Mouse (Mus musculus) cerebellum, postnatal 25 days (tissue): Measurements from ENCODE around the gene Klkb1.

Experiments used
- DNase-seq, 2 experiments: peaks; one replicate each; pipeline ENCODE4 v3.0.0; 2021; ENCODE audit warnings: mixed read lengths in 2 of 2

Klkb1 gene

GRCm38 (mm10) chr8:45267611-45268391, 26.9 kb downstream of the Klkb1 start:
- DNase-seq = peak in 1 of 2 experiments; percentile 4

- no peak for DNase-seq
Observed at GRCm38 (mm10) chr8:45266993-45267392, 27.7 kb downstream of the Klkb1 start.

GRCm38 (mm10) chr8:45264918-45265317, 29.7 kb downstream of the Klkb1 start:
- no peak for DNase-seq

DNA sequence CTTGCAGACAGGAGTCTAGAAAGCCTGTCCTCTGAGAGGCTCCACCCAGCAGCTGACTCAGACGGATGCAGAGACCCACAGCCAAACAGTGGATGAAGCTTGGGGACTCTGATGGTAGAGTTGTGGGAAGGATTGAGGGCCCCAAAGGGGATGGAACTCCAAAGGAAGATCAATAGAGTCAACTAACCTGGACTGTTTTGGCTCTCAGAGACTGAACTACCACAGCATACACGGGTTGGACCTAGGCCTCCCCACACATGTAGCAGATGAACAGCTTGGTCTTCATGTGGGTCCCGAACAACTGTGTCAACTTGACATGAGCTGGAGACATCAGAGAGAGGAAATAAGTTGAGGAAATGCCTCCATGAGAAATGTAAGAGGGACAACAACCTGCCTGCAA, 31.8 kb downstream of the Klkb1 start:
- DNase-seq = no peak

- DNase-seq = no peak
Observed at GRCm38 (mm10) chr8:45261920-45262319, 32.7 kb downstream of the Klkb1 start, which contains the start of gene F11. Gene F11 (minus strand): TSS chr8:45262031.

DNA sequence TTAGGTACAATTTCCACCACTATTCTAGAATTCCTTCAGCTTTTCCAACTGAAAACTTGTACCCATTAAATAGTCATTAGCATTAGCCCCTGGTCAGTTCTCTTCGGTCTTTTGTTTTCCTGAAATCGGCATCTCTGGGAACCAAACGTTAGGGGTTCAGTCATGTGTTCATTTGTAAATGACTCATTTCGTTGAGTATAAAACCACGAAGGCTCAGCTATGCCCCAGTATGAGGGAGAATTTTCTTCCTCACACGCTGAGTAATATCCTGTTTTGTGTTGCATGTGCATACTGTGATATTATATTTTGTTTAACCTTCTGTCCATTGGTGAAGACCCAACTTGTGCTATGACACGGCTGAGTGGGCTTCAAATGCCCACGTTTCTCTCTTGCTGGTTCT, 36.2 kb downstream of the Klkb1 start:
- no peak for DNase-seq

GRCm38 (mm10) chr8:45255040-45255439, 39.6 kb downstream of the Klkb1 start:
- no peak for DNase-seq

DNA sequence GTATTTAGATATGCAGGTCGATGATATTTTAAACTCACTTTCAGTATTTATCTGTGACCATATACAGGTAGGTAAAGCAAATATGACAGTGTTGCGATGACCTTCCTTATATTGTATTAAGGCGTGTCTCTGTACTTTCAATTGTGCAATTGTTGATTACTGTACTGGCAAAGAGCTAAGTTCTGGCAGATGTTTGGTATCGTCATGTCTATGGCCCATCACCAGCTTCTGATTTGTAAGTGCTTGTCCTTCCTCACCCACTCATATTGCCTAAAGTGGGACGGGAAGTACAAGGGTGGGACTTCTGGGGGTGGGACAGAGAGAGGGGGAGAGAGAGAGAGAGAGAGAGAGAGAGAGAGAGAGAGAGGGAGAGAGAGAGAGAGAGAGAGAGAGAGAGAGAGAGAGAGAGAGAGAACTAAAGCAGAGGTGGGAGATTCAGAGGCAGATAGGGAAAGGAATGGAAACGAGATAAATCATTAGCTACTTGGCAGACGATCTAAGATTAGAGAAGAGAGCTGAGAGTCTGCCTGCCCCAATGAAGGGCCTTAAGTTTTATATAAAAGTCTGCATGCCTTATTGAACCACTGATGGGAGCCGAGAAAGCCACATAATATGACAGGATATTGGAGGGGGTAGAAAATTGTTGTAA, 40.3 kb downstream of the Klkb1 start:
- no peak for DNase-seq

- DNase-seq = no peak
Observed at GRCm38 (mm10) chr8:45253586-45253985, 41.1 kb downstream of the Klkb1 start.

GRCm38 (mm10) chr8:45253111-45253510, 41.5 kb downstream of the Klkb1 start:
- no peak for DNase-seq

- no peak for DNase-seq
Observed at GRCm38 (mm10) chr8:45246307-45246706, 48.4 kb downstream of the Klkb1 start.

DNA sequence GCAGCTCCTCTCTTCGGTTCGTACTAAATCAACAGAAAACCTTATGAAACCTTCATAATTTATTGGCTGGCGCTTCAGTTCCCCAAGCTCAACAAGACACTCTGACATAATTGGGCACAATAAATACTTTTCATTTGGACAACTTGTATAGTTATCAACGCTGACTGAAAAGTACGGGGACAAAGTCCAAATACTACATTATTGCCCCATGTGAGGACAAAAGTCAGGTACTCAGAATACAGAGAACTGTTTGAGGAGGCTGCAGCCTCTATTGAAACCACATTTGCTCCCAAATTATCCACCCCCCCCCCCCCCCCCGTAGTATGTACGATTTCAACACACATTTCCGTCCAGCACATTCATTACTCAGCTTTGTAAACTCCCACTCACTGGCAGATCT, 55.3 kb downstream of the Klkb1 start:
- DNase-seq = no peak

DNA sequence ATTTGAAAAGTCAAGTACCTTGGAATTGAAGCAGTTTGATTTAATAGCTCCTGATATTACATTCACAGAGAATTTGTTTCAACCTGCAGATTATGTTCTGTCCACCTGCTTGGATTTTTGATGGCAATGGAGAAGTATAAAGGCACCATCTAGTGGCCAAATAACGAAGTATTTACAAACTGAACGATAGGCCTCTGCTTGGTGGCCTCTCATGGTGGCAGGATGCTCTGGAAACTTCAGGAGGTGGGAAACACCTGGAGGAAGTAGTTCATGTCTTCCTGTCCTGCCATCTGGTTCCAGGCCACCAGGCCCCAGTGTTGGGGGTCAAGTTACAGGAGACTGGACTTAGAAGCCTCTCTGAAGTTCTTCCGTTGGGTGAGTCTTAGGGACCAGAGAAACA, 56.4 kb downstream of the Klkb1 start:
- DNase-seq = peak; percentile 12 to 39

DNA sequence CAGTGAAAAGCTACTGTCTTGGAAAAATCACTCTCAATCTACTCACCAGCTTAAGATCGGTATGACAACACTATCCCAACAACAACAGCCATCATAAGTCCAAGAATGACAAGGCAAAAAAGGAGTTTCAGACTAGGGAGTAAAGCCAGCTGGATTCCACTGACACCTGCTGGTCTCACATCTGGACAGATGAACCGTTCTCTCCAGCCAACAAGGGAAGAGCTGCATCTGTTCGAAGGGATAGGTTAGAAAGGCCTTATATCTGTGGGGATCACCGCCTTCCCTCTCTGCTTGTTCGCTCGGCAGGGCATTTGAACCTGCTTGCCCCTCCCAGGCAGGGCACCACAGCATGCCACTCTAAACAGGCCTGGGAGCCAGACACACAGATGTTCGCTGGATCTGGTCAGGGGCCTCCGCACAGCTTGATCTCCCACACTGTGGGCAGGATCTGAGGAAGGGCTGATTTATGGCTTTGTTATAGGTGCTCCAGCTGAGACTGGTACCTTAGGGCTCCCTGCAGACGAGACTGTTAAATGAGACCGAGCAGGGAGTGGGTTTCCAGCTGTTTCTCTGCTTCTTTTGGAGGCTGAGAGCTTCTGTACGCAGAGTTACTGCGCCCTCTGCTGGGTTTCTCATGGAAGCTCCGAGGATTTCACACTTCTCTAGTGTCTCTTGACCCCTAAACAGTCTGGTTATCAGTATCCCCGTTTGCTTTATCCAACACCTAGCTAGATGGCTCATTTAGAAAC, 58.3 kb downstream of the Klkb1 start:
- DNase-seq = peak; percentile 31 to 62

GRCm38 (mm10) chr8:45235228-45235627, 59.4 kb downstream of the Klkb1 start:
- no peak for DNase-seq

GRCm38 (mm10) chr8:45233256-45233655, 61.4 kb downstream of the Klkb1 start:
- DNase-seq = no peak
